8 mouse cellular contexts compared by ENCODE assay signal in the genomic region with DNA sequence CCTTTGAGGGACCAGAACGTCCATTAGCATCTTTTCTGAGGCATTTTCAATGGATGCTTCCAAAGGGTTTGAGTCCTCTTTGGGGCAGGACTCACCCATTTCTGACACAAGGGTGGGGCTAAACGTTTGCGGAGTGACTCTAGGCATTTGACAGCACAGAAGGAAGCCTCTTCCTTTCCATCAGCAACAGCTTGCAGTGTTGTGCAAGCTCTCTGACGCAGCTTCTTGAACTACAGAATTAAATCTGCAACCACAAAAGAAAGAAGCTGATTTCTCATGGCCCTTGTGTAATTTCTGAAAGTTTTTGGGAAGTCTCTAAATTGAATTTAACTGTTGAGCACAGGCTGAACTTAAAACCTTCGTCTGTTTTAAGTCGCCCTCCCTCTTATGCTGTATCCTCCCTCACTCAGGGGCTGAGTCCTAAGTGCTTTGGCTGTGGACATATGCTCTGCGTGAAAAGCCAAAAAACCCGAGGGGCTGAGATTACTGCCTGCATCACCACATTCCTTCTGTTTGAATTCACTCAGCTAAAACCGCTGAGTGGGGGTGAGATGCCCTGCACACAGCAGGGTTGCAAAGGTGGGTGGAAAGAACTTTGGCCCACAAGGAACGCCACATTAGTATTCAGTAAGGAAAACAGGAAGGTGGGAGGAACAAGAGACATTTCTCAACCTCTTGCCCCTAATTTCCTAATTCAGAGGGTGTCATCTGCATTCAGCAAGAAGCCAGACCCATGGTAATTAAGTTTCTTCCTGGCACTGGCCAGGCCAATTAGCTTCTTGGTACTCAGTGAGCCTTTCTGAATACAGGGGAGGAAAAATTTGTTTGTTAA.
DNase-seq lines count a peak whose midpoint lies in the region; ATAC-seq and TF ChIP-seq lines count a peak whose summit lies in the region.

No protein-coding gene starts in this region.

- no peak; the same call in 1 of the 2 replicates for ATAC-seq in kidney, postnatal 0 days (replicated peaks; ENCODE audit: low FRiP score, low read depth)
- ATAC-seq in midbrain, embryonic 16.5 days = peak; percentile 48; the same call in 1 of the 2 replicates
- ATAC-seq in erythroblast, adult 5-6 weeks (replicated peaks; ENCODE audit: low FRiP score, poor library complexity, severe bottlenecking) = no peak

- TF ChIP-seq POLR2A in embryonic fibroblast, embryonic 13.5 days (IDR thresholded peaks at IDR 0.05; ENCODE audit: low read depth, low read length) = no peak

- H3K9me3 ChIP-seq in kidney, postnatal 0 days (replicated peaks; ENCODE audit: low read length) = no peaks in the 10 kb centered on the region
- no peaks in the 10 kb centered on the region for H3K9me3 ChIP-seq in midbrain, embryonic 16.5 days (replicated peaks; ENCODE audit: control insufficient read depth, low read length, poor library complexity, severe bottlenecking)

- DNase-seq in gastrocnemius, adult 2 months = peak; percentile 24
- DNase-seq in gastrocnemius, postnatal 36 days = no peak
- peak; percentile 57 for DNase-seq in MN1 (ENCODE audit: low spot score)
- peak; percentile 37 for DNase-seq in kidney, postnatal 0 days (ENCODE audit: low spot score)
- DNase-seq in thymus, postnatal 14 days = no peak

- intact Hi-C loops in gastrocnemius, adult 2 months (cut with DNase I) = no loop called here
- intact Hi-C loops in gastrocnemius, postnatal 36 days (cut with DNase I) = no loop called here

- H3K9ac ChIP-seq in kidney, postnatal 0 days (ENCODE audit: low read depth, low read length) = no peak overlapping the region
- H3K9ac ChIP-seq in midbrain, embryonic 16.5 days (ENCODE audit: low read depth, low read length) = no peak overlapping the region

- H3K4me2 ChIP-seq in kidney, postnatal 0 days (ENCODE audit: low read length) = no peak overlapping the region
- no peak overlapping the region for H3K4me2 ChIP-seq in midbrain, embryonic 16.5 days (ENCODE audit: low read length)

- no peak for TF ChIP-seq CTCF in gastrocnemius, adult 2 months (IDR thresholded peaks at IDR 0.05)
- no peak for TF ChIP-seq CTCF in embryonic fibroblast, embryonic 13.5 days (IDR thresholded peaks at IDR 0.05; ENCODE audit: borderline replicate concordance, insufficient read depth, low read length)
- no peak for TF ChIP-seq CTCF in kidney, postnatal 0 days (IDR thresholded peaks at IDR 0.05; ENCODE audit: low read depth)

- no peaks in the 10 kb centered on the region for H3K36me3 ChIP-seq in kidney, postnatal 0 days (ENCODE audit: insufficient read depth, low read length)
- H3K36me3 ChIP-seq in midbrain, embryonic 16.5 days (ENCODE audit: control insufficient read depth, insufficient read depth, low read length) = no peaks in the 10 kb centered on the region

- H3K4me3 ChIP-seq in gastrocnemius, adult 2 months = no peak overlapping the region
- H3K4me3 ChIP-seq in embryonic fibroblast, embryonic 13.5 days (ENCODE audit: insufficient read depth, low read length) = no peak overlapping the region
- H3K4me3 ChIP-seq in kidney, postnatal 0 days (replicated peaks; ENCODE audit: low read depth, low read length) = no peak overlapping the region
- no peak overlapping the region for H3K4me3 ChIP-seq in midbrain, embryonic 16.5 days (ENCODE audit: low read depth, low read length)

- no peaks in the 10 kb centered on the region for H3K27me3 ChIP-seq in kidney, postnatal 0 days (ENCODE audit: insufficient read depth, low read length)
- no peaks in the 10 kb centered on the region for H3K27me3 ChIP-seq in midbrain, embryonic 16.5 days (ENCODE audit: control insufficient read depth, insufficient read depth, low read depth, low read length)

- H3K27ac ChIP-seq in gastrocnemius, adult 2 months = peak overlapping the region; percentile 46
- H3K27ac ChIP-seq in embryonic fibroblast, embryonic 13.5 days (ENCODE audit: insufficient read depth, low read length) = peak overlapping the region; percentile 93
- H3K27ac ChIP-seq in kidney, postnatal 0 days = no peak overlapping the region
- no peak overlapping the region for H3K27ac ChIP-seq in midbrain, embryonic 16.5 days (ENCODE audit: low read length)

- H3K4me1 ChIP-seq in embryonic fibroblast, embryonic 13.5 days (ENCODE audit: control insufficient read depth, insufficient read depth, low read length) = peaks cover 7% of the 10 kb centered on the region; the same call in 1 of the 2 replicates
- no peaks in the 10 kb centered on the region for H3K4me1 ChIP-seq in kidney, postnatal 0 days (replicated peaks; ENCODE audit: insufficient read depth, low read length)
- peaks cover 8% of the 10 kb centered on the region for H3K4me1 ChIP-seq in midbrain, embryonic 16.5 days (ENCODE audit: control insufficient read depth, insufficient read depth, low read length)

- 26% methylated on average over 10 of the region's 10 CpGs for WGBS in kidney, postnatal 0 days
- 22% methylated on average over 10 of the region's 10 CpGs for WGBS in midbrain, embryonic 16.5 days

Comparison
In these comparisons a context has a peak if more than half of its experiments do, and no peak if none do; other contexts are left out.
1. DNase-seq: peak in gastrocnemius, adult 2 months (single experiment), MN1 (single experiment) and kidney, postnatal 0 days (single experiment); none in gastrocnemius, postnatal 36 days (0 of 2) and thymus, postnatal 14 days (single experiment).
2. H3K27ac ChIP-seq: peak in gastrocnemius, adult 2 months (single experiment) and embryonic fibroblast, embryonic 13.5 days (single experiment); none in kidney, postnatal 0 days (single experiment) and midbrain, embryonic 16.5 days (single experiment).